Mouse (Mus musculus) intestine, embryonic 14.5 days (tissue): Measurements from ENCODE around the gene Enoph1. TPM values are rescaled to one million over a fixed set of nuclear protein-coding genes. Genes with fewer than 3 reads are reported as not detected.

Source experiments
- ATAC-seq: fragments of 200-750 bp; cut with Nextera tagmentation; replicated peaks from 2 replicates; pipeline ENCODE4 v1.8.0; 2017; ENCODE audit warnings: low read depth, moderate number of reproducible peaks, moderate TSS enrichment, moderate library complexity; ENCODE audit not compliant: low FRiP score, low TSS enrichment
- DNase-seq: peaks from one replicate; pipeline ENCODE4 v3.0.0-alpha.2; 2018; ENCODE audit warnings: low spot score
- H3K27ac ChIP-seq: fragments of 300-500 bp; sonication (generic); 2 replicates; pipeline ENCODE4 v1.5.1; 2014; ENCODE audit warnings: low read depth, mild to moderate bottlenecking, control low read depth
- H3K27me3 ChIP-seq: fragments of 300-500 bp; sonication (generic); replicated peaks from 2 replicates; pipeline ENCODE4 v1.6.1; 2014; ENCODE audit warnings: low read length, control low read depth; ENCODE audit not compliant: control insufficient read depth, insufficient read depth
- H3K36me3 ChIP-seq: fragments of 300-500 bp; sonication (generic); 2 replicates; pipeline ENCODE4 v1.6.1; 2014; ENCODE audit warnings: low read length, control low read depth; ENCODE audit not compliant: control insufficient read depth, insufficient read depth
- H3K4me1 ChIP-seq: fragments of 300-500 bp; sonication (generic); replicated peaks from 2 replicates; pipeline ENCODE4 v1.6.1; 2014; ENCODE audit warnings: low read length, control low read depth, mixed read lengths; ENCODE audit not compliant: control insufficient read depth, insufficient read depth
- H3K4me2 ChIP-seq: fragments of 300-500 bp; sonication (generic); 2 replicates; pipeline ENCODE4 v1.6.1; 2014; ENCODE audit warnings: low read length
- H3K4me3 ChIP-seq: fragments of 300-500 bp; sonication (generic); 2 replicates; pipeline ENCODE4 v1.5.1; 2014; ENCODE audit warnings: low read depth, low read length, control low read depth, mixed read lengths
- H3K9ac ChIP-seq: fragments of 300-500 bp; sonication (generic); 2 replicates; pipeline ENCODE4 v1.6.1; 2014; ENCODE audit warnings: mild to moderate bottlenecking, low read length
- H3K9me3 ChIP-seq: fragments of 300-500 bp; sonication (generic); 2 replicates; pipeline ENCODE4 v1.6.1; 2016; ENCODE audit warnings: low read length, control low read depth; ENCODE audit not compliant: control insufficient read depth
- whole genome bisulfite sequencing: fragments of 180-500 bp; shearing (Covaris S2); extraction: QIAGEN DNeasy Blood & Tissue Kit; methylation state at CpG from one replicate; pipeline ENCODE4 v1.1.7; 2014; 5-methylcytosine and 5-hydroxymethylcytosine counted together
- polyA plus RNA-seq: library from polyadenylated mRNA; unstranded; fragments of >200 nt; fragmentation: Nextera tagmentation; extraction: Ambion mirVana; gene quantifications from 2 replicates; pipeline ENCODE4 v1.2.1, GENCODE M21; 2014

Enoph1 gene
- polyA plus RNA-seq, 1 experiment from 2014 or later, result 49.8 TPM

DNA sequence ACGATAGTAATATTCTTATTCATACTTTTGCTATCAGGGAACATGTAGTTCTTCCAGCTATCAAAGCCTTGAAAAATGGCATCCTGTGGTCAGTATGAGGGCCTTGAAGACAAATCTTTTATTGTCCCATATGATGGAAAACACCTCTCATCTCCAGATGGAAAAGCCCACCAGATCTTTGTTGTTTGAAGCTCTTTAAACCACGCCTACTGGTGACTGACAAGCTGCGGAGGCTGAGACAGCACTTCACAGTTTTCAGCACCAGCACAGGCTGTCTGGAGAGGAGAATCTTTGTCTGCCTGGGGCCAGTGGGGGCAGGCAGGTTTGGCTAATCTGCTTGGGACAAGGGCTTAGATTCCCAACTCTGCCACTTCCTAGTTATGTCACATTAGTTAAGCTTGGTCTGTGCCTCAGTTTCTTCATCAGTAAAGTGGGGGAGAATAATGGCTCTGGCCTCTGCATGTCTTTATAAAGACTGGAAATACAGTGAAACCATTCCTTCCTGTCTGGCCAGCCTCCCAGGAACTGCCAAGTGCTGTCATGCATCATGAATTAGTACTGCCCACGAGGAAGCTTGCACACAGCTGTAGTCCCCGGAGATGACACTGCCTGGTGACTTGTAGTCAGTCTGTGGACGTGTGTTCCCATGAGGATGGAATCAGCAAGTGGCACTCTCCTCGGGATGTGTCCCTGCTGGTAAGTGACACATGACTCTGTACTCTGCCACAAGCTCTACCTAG, 69.9 kb downstream of the Enoph1 start:
- no peaks in the 10 kb centered on the region for H3K27me3 ChIP-seq
- no peak overlapping the region for H3K27ac ChIP-seq
- WGBS, result 48% methylated on average over 7 of the region's 7 CpGs
- no peaks in the 10 kb centered on the region for H3K36me3 ChIP-seq
- H3K4me3 ChIP-seq, result no peak overlapping the region
- DNase-seq (no peak), ATAC-seq (no peak)
- no peaks in the 10 kb centered on the region for H3K9me3 ChIP-seq
- 0 out of 2 replicates have a peak, but pooled peaks cover 5% of the 10 kb centered on the region for H3K4me1 ChIP-seq
- no peak overlapping the region for H3K9ac ChIP-seq
- no peak overlapping the region for H3K4me2 ChIP-seq

DNA sequence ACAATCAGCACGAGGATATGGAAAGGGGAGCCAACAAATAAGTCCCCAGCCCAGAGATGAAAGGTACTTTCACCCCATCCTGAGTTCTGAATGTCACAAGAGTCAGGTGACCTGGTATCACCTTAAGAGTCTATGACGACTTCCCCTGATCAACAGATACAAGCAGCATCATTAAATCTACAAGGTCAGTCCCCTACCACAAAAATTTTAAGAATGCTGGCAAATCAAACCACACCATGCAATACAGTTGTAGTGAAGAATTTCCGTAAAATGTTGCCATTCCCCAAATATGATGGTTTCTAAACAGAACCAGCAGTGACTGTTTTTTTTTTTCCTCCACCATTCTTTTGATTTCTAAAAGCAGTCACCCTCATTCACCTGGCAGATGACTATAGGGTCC, 70.8 kb downstream of the Enoph1 start:
- Histone ChIP-seq H3K9ac (no peak overlapping the region), H3K9me3 (no peaks in the 10 kb centered on the region), H3K4me2 (no peak overlapping the region), H3K4me3 (no peak overlapping the region), H3K4me1 (0 out of 2 replicates have a peak, but pooled peaks cover 5% of the 10 kb centered on the region), H3K36me3 (no peaks in the 10 kb centered on the region), H3K27me3 (no peaks in the 10 kb centered on the region), H3K27ac (no peak overlapping the region)
- 70% methylated on average over 3 of the region's 3 CpGs for WGBS
- ATAC-seq (no peak), DNase-seq (no peak)

- H3K27me3 ChIP-seq, result no peaks in the 10 kb centered on the region
- H3K27ac ChIP-seq, result no peak overlapping the region
- 0 out of 2 replicates have a peak, but pooled peaks cover 5% of the 10 kb centered on the region for H3K4me1 ChIP-seq
- H3K9me3 ChIP-seq, result 0 out of 2 replicates have a peak, but pooled peaks cover 5% of the 10 kb centered on the region
- ATAC-seq (no peak), DNase-seq (no peak)
- H3K4me3 ChIP-seq, result no peak overlapping the region
- no peaks in the 10 kb centered on the region for H3K36me3 ChIP-seq
- no peak overlapping the region for H3K4me2 ChIP-seq
- H3K9ac ChIP-seq, result no peak overlapping the region
- WGBS, result 41% methylated on average over 5 of the region's 5 CpGs
Measured at GRCm38 (mm10) chr5:100113403-100113802, 73.6 kb downstream of the Enoph1 start.

Other genes with a start within 250 kb of the Enoph1 start
- 0.23 and 0.48 TPM in 2 replicates for gene Vamp9, start 133.7 kb upstream of the Enoph1 start, polyA plus RNA-seq
- gene Hnrnpd, start 61.0 kb upstream of the Enoph1 start, polyA plus RNA-seq, result 142 and 148 TPM in 2 replicates
- 1.6 and 3.2 TPM in 2 replicates for gene 4930524J08Rik, start 60.9 kb upstream of the Enoph1 start, polyA plus RNA-seq
- 171 and 192 TPM in 2 replicates for gene Hnrnpdl, start 321 bp upstream of the Enoph1 start, polyA plus RNA-seq
- gene Tmem150c, start 119.8 kb downstream of the Enoph1 start, polyA plus RNA-seq, result 1.1 and 1.4 TPM in 2 replicates